Mouse (Mus musculus) right cerebral cortex, adult 18-20 months (tissue): ENCODE measurements at regions not wholly inside any gene's neighbourhood (a gene's known extent, or its start where the extent isn't known, plus 50 kb on each side); places are given as distances from the start of the nearest gene placed in this dataset.

Source experiments
- DNase-seq: peaks from one replicate; pipeline ENCODE4 v3.0.0; 2022; ENCODE audit warnings: mixed read lengths

- no peak for DNase-seq
Observed at GRCm38 (mm10) chr3:132029112-132029511, 56.0 kb upstream of the Dkk2 start.

- DNase-seq, result no peak
Observed at GRCm38 (mm10) chr3:132033078-132033713, 51.9 kb upstream of the Dkk2 start.

GRCm38 (mm10) chr3:132035176-132035575 lies 49.9 kb upstream of the Dkk2 start:
- DNase-seq, result no peak
